Mouse (Mus musculus) frontal cortex, adult 2 months (tissue): ENCODE results near the gene Kank1. TPM values are rescaled to one million over a fixed set of nuclear protein-coding genes. Genes with fewer than 3 reads are reported as not detected.
A peak's percentile ranks its signal among the peaks of the same experiment; 100 is the strongest.

Experiments used
- DNase-seq, 2 experiments: peaks; one replicate each; pipeline ENCODE4 v3.0.0; 2022; ENCODE audit warnings: low spot score in 1 of 2; ENCODE audit errors: extremely low spot score in 1 of 2
- polyA plus RNA-seq: library from polyadenylated mRNA; depleted of rRNA; stranded (reverse); fragments of >200 nt; gene quantifications from 2 replicates; pipeline ENCODE4 v1.2.3, GENCODE M21; 2012

Gene Kank1
- polyA plus RNA-seq, 1 experiment = 17.3 TPM

DNA sequence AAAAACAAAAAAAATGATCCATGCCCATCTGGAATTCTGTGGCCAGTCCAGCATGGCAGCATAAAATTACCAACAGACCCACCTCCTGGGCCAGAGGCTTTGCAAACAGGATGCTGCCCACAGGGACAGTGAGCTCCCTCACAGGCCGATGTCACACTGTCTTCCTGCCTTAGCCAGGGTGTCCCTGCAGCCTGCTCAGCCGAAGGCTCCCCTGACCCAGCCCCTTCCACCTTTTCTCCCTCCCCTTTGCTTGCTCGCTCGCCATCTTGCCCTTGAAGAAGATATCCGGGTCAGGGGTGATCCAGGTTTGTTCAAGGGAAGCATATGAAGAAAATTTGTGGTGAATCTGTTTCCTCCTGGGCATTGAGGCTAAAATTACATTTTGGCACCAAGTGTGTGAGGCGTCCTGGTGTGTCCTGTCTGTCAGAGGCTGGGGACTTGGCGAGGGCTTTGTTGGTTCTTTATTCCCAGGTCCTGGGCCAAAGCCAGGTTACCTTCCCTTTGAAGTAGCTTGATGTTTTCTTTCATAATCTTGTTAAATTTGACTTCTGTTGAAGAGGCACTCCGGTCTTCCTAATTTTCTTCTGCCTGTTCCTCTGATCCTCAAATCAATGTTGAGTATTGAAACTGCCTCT is 121.8 kb downstream of the Kank1 start:
- DNase-seq = no peak

DNA sequence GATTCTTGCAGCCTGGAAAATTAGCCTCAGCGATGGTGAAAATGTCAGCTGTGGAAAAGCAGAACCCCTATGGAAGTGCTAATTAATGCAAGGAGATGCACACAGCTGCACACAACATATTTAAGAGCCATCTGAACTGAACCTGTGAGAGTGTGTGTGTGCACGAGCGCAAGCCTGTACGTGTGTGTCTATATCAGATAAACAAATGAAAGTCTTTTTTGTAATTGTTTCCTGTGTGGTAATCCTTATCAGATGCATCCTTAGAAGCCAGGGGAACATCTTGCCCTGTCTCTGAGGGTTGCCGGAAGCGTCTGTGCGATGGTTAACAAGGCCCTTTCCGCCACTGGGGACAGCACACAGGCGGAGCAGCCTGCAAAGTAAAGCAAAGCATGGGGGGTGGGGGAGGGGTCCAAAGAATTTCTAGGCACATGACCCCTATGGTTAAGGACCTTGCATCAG is 123.8 kb downstream of the Kank1 start:
- DNase-seq = no peak

GRCm38 (mm10) chr19:25361956-25362355 is 125.2 kb downstream of the Kank1 start:
- DNase-seq = no peak

- DNase-seq = no peak
Measured at GRCm38 (mm10) chr19:25365698-25366097, 128.9 kb downstream of the Kank1 start.

GRCm38 (mm10) chr19:25366620-25367019 is 129.8 kb downstream of the Kank1 start:
- no peak for DNase-seq

DNA sequence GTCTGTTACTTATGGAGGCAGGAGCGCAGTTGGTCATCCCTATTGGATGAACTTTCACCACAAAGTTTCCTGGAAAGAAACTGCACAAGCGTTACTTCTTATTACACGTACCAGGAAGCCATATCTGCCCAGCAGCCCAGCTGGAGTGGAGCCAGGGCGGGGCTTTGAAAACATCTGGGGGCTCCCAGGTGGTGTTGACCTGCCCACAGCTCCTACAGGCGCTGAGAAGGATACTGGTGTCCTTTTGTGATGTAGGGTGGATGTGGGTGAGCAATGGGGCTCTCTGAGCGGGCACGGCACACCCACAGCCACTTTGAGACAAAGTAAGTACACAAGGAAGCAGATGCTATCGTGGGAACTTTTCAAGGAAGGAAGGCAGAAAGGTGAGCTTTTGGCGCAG is 133.7 kb downstream of the Kank1 start:
- no peak for DNase-seq

DNA sequence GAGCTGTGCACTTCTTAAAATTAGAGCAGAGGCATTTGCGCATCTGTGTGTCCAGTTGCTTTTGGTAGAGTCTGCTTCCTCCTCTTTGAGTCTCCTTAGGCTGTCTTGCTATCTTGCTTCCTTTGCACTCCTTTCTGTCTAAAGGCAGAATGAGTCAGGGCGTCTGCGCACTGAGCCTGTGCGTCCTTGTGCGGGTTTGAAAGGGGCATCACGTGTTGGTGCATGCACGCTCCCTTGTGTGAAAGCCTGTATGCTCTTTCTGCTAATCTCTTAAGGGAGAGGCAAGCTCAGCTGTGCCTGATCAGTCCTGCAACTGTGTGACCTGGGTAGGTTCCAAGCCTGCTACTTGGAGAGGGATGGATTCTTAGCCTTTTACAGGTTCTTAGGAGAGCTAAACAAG is 136.0 kb downstream of the Kank1 start:
- DNase-seq = no peak

- no peak for DNase-seq
Measured at GRCm38 (mm10) chr19:25373594-25373993, 136.8 kb downstream of the Kank1 start.

DNA sequence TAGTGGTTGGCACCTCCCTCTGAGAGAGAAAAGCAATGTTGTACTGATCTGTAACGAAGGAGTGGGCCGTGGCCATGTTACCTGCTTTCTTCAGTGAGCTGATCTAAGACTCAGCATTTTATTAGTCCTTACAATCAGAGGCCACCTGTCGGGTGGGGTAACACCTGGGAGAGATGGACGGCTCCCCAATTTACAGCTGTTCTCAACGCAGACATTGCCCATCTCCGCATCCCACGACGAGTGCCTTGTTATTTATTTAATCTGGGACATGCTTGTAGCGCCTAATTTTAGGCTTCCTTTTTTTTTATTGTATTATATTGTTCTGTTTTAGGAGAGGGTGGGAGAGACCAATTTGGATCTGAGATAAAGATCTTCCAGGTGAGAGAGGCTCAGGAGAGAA is 137.4 kb downstream of the Kank1 start:
- no peak for DNase-seq

DNA sequence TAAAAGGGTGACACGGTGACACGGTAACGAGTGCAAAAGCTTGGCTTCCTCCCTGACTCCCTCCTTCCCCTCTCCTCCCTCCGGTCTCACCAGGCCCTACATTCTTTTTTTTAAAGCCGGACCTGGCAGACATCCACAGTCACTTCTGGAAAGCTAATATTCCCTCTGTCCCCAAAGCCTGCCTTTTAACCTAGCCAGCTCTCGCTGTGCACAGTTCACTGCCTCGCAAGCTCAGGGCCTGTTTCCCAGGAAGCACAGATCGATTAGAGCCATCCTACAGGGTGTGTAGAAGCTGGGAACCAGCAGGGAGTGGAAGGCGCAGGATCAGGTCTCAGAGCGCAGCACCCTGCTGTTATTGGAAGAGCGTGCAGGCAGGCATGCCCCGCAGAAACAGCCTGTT is 138.2 kb downstream of the Kank1 start:
- peak in 1 of 2 experiments; percentile 20 for DNase-seq

DNA sequence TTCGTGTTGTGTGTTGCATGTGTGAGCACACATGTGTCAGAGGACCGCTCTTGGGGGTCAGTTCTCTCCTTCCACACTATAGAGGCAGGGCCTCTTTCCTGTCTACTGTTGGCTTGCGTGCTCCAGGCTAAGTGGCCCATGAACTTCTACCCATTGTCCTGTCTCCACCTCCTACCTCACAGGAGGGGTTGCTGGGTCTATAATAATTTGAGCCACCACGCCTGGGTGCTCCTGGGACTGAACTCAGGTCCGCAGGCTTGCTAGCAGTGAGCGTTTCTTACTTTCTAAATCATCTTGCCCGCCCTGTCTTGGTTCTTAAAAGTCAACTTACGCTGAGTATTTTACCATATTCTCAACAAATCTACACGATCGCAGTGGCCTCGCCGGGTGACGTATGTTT is 140.1 kb downstream of the Kank1 start:
- no peak for DNase-seq

- DNase-seq = no peak
Measured at GRCm38 (mm10) chr19:25380675-25381074, 143.9 kb downstream of the Kank1 start.

GRCm38 (mm10) chr19:25381972-25382371 is 145.2 kb downstream of the Kank1 start:
- DNase-seq = no peak

GRCm38 (mm10) chr19:25382494-25382893 is 145.7 kb downstream of the Kank1 start:
- DNase-seq = no peak

GRCm38 (mm10) chr19:25383386-25384146 is 146.8 kb downstream of the Kank1 start:
- no peak for DNase-seq

- DNase-seq = no peak
Measured at GRCm38 (mm10) chr19:25385981-25386380, 149.2 kb downstream of the Kank1 start.

GRCm38 (mm10) chr19:25386679-25387470 is 150.1 kb downstream of the Kank1 start:
- no peak for DNase-seq

DNA sequence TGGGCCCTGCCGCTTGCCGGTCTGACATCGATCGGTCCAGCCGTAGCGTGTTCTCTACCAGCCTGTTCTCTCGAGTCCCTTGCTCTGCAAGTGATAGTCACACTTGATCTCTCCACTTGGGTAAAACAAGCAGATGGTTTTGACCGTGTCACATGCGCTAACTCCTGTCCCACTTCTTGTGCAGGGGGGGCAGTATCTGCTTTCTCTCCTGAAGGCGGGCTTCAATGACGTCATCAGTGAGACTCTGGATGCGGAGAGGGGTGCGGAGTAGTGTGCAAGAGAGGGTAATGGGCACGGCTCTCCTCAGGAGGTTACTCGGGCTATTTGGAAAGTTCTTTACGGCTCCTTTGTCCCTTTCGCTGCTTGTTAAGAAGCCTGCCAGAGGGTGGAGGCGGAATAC is 151.1 kb downstream of the Kank1 start:
- no peak for DNase-seq

DNA sequence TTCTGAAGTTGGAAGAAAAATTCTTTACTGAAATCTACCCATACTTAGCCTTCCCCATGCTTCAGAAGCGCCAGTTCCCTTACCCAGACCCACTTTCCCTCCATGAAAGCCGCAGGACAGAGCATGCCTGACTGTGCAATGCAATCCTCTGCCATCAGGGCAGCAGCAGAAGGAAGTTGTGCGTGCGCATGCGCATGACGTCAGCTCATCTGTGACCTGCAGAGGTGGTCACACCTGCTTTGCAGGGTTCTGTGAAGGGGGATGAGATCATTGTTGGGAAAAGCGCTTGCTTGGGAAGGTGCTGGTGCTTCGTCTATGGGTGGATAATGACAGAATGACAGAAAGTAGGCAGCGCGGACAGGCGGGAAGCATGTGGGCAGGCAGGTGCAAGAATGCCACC is 155.4 kb downstream of the Kank1 start:
- no peak for DNase-seq

DNA sequence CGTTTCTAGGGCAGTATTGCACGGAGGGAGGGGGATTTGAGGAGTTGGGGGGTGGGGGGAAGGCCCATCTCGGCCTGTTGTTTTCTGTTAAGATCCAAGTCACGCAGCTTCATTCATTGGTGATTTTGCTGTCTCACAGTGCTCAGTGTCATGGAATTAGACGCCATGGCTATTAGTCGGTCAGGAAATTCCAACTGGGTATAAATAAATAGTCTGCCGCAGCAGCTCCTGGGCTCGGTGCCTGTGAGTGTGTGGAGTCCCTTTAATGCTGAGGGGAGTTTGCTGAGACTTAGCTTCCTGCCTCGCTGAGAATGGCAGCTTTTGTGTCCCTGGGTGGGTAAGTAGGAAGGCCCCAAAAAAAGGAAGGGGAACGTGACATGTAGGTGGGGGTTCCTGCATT is 158.3 kb downstream of the Kank1 start:
- peak; percentile 20 to 30 for DNase-seq

DNA sequence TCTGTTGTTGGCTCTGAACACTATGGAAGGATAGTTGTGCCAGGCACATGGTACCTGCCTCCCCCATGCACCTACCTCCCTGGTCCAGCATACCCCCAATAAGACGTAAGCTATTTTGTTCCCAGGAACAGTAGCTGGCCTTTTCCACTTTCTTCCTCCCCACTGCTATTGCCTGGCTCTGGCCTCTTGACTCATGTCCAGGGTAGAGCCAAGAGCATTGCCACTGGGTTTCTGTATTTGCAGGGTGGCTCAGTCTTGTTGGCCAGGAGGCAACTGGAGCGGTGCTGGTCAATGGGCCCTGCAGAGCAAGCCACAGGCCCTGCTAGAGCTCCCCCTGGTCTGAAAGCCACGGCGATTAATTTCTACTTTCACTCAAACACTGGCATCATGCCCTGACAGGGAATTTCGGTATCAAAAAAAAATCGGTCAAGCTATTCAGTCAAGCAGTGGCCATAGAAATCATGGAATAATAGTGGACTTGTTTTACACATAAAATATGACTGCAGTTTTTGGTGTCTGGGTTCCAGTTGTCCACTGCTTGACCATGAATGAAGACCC is 160.0 kb downstream of the Kank1 start:
- no peak for DNase-seq
